Mouse (Mus musculus) left cerebral cortex, adult 8-10 months (tissue): ENCODE measurements around the gene Asic1. TPM values are rescaled to one million over a fixed set of nuclear protein-coding genes. Genes with fewer than 3 reads are reported as not detected.
A peak's percentile ranks its signal among the peaks of the same experiment; 100 is the strongest.
"Not testable (repeated sequence)": the region's sequence is repeated elsewhere in the genome, so short reads cannot be mapped to it uniquely, and the experiment has no call there.

Experiments used
- DNase-seq, 2 experiments: peaks; one replicate each; pipeline ENCODE4 v3.0.0; 2022; ENCODE audit warnings: low spot score in 2 of 2
- total RNA-seq, 4 experiments: library from RNA; stranded (reverse); gene quantifications; 2 replicates each; pipeline ENCODE4 v1.2.4; 2022

The Asic1 gene
- total RNA-seq, 4 experiments from 2014 or later, result 68.4 to 78.4 (median 74.8) TPM

DNA sequence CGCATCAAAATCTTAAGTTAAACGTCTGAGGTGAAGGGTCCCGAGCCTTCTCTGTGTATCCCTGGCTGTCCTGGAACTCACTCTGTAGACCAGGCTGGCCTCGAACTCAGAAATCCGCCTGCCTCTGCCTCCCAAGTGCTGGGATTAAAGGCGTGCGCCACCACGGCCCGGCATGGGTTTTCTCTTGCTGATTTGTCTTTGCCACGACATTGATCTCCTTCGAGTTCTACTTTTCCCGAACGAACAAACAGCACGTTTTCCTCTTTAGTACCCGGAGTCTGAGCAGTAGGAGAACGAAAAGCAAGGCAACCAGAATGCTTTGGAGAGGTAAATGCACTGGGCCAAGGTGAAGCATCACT, 31.5 kb downstream of the Asic1 start:
- not testable (repeated sequence) for DNase-seq

DNA sequence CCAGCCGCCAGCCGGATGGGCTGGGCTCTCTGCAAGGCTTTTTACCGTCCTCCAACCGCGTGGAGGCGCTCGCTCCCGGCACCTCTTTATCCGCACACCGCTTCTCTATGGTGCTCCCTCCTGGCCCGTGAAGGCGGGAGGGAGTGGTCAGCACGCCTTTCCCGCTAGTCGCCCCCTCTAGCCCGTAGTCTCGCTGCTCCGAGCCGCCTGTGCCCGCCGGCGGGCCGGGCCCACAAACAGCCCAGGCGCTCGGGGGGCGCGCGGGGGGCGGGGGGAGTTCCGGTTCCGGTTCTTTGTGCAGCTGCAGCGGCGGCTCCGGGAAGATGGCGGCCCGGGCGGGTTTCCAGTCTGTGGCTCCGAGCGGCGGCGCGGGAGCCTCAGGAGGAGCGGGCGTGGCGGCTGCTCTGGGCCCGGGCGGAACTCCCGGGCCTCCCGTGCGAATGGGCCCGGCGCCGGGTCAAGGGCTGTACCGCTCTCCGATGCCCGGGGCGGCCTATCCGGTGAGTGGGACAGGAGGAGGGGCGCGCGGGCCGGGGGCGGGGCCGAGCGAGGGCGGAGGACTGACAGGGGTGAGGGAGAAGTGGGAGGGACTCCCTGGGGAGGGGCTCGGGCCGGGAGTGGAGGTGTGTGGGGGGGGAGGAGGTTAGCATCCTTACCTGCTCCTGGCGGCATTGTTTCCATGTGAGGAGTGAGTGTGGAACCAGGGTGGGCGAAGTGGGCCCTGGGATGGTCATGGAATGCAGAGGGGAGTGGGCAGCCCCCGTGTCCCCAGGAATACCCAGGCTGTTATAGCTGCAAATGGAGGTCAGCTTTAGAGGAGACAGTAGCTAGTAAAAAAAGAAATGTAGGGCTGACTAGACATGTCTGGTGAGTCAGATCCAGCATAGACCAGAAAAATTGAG, 32.1 kb downstream of the Asic1 start, which contains the start of gene Smarcd1:
TSS of gene Smarcd1 (plus strand) at position 131 of the 902 bp plus-strand sequence.
- DNase-seq, result peak; percentile 91 to 95

DNA sequence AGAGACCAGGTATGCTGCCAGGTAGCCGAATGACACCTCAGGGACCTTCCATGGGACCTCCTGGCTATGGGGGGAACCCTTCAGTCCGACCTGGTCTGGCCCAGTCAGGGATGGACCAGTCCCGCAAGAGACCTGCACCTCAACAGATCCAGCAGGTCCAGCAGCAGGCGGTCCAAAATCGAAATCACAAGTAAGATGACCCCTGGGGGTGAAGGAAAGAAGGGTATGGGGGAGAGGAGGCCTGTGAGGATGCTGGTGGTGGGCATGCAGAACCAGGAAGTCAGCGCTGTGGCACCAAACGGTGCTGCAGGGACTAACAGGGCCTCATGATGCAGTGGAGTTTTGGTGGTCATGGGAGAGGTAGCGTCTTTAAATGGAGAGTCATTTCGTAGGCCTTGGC, 32.9 kb downstream of the Asic1 start:
- no peak for DNase-seq

DNA sequence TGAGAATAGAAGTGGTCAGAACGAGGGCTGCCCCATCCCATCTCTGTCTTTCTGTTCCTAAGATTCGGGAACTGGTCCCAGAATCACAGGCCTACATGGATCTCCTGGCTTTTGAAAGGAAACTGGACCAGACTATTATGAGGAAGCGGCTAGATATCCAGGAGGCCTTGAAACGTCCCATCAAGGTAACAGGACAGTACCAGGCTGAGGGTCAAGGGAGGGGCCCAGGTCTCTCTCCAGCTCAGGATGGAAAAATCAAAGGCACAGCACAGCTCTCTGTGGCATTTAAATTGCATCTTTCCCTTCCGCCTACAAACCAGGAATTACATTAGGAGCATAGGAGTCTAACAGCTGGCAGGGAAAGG, 33.5 kb downstream of the Asic1 start:
- no peak for DNase-seq

DNA sequence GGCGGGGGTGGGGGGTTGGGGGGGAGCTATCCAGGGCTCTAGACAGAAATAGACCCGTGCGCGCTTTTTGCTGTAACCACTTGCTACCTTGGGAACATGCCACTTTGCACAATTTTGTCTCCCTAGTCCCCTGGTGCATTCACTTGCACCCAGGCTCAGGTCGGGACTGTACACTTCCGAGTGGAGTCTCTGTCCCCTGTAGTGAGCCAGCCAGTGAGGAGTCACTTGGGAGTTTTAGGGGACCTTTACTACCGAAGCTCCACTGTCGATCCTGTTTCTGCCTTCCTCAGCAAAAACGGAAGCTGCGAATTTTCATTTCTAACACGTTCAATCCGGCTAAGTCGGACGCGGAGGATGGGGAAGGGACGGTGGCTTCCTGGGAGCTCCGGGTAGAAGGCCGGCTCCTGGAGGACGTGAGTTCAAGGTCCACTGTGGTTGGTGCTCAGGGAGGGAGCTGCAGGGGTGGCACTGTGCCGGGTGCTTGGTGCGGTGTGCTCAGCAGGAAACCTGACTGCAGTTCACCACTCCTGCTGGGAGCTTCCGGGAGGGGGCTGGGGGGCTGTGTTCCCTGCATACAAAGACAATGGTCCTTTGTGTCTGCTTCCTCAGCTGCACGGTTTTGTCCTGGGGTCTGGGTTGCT, 34.0 kb downstream of the Asic1 start:
- no peak for DNase-seq

DNA sequence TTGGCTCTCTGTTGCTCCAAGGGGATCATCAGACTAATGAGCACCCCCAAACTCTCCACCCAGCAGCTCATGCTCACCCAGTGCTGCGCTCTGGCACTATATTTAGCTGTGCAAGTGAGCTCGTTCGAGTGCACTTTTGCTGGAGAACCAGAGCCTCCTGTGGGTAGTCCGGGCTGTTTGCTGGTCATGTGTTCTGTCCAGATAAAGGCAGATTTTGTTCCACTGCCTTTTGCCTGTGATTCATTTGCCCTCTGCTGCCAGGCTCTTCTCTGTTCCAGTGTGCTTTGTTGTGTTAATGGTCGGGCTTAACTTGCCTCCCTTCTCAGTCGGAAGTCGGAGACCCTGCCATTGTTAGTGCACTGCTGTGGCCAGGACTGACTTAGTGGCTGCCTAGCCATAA, 34.7 kb downstream of the Asic1 start:
- DNase-seq, result no peak

DNA sequence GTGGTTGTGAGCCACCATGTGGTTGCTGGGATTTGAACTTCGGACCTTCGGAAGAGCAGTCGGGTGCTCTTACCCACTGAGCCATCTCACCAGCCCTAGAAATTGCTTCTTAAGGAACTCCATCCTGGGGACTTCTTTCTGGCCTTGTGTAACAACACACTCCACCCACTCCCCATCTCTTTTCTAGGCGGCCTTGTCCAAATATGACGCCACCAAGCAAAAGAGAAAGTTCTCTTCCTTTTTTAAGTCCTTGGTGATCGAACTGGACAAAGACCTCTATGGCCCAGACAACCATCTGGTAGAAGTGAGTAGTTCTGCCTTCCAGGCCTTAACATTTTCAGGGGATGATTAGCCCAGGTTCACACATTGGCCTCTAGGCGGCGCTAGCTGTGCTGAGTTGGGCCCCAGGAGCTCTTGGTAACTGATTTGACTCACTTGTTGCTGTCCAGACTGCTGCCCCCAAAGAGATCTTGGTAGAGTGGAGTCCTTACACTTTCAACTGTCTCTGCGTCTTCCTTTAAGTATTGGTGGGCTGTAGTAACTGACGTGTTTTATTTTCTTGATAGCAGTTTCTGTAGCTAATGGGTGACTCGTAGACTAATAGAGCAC, 35.4 kb downstream of the Asic1 start, which contains the start of gene Gm17349:
TSS of gene Gm17349 (minus strand) at position 51 of the 609 bp plus-strand sequence.
- no peak for DNase-seq

DNA sequence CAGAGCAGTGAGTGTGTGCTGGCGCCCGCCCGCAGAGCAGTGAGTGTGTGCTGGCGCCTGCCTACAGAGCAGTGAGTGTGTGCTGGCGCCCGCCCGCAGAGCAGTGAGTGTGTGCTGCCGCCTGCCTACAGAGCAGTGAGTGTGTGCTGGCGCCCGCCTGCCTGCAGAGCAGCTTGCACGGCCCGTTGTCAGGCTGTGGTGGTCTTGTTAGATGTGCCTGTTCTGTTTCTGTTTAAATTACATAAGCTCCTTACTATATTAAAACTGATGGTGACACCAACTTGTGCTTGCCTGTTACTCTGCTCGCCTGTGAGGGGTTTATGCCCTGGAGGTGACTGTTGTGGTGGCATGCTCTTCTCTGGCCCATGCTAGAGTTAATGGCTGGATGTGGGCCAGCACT, 38.0 kb downstream of the Asic1 start:
- no peak for DNase-seq

DNA sequence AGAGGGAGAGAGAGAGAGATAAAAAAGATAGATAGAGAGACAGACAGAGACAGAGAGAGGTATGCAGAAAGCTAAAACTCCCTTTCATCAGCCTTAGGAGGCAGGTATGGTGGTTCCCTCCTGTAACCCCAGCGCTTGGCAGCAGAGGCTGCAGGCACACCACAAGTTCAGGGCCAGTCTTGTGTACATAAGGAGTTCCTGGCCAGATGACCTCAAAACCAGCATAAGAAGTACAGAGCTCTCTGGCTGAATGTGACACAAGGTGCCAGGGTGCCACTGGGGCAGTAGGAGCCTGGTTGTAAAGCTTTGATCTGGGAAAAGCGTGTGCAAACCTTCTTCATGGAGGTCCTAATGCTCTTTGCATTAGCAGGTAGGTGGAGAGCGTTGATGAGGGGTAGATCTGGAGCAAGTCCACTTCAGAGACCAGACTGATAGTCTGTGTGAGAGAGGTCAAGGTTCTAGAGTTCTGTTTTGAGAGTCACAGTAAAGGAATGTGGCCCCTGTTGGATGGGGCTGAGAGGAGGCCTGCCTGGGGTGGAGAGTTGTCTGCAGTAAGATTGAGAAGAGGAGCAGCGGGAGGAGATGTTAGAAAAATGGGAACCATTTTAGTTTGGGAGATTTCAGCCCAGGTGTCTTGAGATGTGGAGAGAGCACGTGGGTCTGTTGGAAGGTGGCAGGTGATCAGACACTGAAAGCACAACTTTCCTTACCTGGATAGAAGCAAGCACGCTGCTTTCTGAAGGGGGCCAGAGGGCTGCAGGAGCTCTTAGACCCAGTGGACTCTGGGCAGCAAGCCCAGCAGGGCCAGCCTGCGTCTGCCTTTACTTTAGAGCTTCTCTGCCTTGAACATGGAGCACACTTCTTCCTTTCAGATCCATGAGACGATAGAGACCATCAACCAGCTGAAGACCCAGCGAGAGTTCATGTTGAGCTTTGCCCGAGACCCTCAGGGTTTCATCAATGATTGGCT, 40.3 kb downstream of the Asic1 start:
- DNase-seq, result no peak

DNA sequence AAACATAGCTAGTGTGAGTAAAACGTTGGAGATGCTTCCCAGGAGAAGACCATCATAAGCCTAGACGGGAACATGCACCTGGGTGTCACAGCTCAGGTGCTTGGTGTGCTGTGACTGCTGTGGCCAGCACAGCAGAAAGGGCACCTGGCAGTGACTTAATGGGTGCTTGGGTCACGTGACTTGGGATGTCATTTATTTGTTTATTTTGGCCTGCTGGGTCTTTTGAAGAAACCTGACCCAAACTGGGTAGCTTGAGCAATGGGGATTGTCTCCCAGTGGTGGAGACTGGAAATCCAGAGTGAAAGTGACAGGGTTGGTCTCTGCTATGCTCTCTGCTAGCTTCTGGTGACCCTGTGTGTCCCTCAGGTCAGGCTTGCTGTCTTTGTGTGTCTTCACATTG, 41.3 kb downstream of the Asic1 start:
- DNase-seq, result no peak

DNA sequence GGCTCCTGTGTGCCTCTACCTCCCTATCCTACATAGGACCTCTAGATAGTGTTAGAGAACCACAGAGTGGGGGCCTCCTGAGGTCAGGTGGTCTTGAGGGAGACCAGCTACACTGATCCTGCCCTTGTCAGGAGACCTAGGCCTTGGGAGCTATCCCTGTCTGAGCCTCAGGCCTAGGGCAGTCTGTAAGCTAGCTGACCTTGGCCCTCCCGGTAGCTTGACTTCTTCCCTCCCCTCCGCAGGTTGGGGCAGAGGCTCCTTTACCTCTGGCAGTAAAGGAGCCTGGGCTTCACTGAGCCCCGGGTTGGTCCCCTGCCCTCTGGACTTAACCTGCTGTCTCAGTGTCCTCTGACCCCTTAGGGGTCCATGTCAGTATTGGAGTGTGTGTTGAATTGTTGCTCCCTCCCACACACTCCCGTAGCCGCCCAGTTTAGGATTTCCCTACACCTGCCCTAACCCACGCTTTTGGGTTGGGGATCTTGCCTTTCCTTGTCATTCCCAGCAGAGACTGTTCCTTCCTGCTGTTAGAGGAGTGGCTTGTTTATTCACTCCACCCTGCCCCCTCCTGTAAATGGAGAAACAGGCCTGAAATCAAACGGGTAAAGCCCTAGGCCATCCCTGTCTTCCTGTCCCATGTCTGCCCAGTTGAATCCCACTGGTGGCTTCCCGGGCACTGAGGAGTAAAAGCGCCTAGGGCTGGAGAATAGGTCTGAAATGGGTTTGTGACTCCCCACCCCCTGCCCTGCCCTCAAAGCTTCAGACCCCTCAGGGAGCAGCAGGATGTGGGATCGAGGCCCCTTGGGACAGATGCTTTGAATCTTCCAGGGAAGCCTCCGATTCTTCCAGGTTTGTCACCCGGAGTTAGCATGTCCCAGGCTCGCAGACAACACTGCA, 42.7 kb downstream of the Asic1 start:
- DNase-seq, result no peak

DNA sequence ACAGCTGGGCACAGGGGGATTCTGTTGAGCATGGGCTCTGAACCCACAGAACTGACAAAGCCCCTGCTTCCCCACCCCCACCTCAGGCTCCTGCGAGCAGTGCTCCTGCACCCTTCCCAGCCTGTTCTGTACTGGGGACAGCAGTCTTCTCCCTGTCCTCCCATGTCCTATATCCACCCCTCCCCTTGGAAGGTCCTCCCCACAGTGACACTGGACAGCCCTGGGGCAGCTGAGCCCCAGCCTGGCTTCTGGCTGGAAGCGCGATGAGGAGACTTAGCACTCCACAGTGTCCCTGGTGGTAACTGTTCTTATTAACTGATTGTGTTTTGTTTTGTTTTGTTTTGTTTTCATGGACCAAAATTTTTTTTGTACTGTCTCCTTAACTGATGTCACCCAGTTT, 43.4 kb downstream of the Asic1 start:
- no peak for DNase-seq

DNA sequence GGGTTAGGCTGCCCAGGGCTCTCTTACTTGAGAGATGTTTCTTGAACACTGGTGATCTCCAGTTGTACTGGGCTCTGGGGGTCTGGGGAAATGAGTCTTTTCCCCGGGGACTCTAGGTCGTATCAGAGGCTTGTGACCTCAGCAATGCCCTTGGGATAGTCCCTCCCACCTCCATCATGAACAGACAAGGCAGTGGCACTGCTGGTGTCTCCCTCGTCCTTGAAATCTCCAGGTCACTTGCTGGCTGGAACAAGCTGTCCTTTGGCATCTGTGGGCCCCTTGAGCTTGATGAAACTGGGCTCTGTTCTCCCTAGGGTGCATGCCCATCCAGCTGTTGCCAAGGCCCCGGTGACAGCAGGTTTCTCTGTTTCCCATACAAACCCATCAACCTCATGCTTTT, 44.0 kb downstream of the Asic1 start:
- no peak for DNase-seq

DNA sequence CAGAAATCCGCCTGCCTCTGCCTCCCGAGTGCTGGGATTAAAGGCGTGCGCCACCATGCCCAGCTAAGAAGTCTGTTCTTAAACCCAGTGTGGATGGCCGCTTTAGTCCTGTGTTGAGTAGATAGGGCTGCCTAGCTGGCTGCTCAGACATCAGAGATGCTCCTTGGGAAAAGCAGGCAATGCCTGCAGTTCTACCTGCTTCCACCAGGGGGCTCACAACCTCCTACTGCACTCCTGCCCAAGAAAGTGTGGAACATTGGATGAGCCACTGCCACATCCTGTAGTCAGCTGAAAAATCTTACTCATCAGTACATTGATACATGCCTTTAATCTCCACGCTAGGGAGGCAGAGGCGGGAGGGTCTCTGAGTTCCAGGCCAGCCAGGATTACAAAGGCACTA, 44.7 kb downstream of the Asic1 start:
- peak; percentile 69 to 87 for DNase-seq

DNA sequence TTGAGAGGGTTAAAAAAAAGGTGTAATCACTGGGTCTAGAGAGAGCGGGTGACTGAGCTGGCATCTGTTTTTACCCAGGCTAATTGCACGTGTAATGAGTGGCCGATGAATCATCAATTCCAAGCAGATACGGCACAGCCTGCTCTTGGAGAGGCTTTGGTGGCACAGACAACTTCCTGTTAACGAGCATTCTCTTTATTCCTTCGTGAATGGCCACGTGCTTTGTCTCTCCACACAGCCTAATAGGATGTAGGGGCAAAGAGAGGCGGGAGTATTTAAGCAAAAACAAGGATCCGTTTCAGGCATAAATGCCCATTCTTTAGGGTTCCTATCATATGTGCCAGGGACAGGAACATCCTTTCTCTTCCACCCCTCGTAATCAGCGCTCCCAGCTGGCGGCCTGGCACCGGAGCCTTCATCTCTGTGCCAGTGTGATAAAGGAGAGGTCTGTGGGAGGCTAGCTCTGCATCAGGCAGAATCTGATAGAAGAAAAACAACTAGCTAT, 45.2 kb downstream of the Asic1 start:
- peak; percentile 57 to 75 for DNase-seq

DNA sequence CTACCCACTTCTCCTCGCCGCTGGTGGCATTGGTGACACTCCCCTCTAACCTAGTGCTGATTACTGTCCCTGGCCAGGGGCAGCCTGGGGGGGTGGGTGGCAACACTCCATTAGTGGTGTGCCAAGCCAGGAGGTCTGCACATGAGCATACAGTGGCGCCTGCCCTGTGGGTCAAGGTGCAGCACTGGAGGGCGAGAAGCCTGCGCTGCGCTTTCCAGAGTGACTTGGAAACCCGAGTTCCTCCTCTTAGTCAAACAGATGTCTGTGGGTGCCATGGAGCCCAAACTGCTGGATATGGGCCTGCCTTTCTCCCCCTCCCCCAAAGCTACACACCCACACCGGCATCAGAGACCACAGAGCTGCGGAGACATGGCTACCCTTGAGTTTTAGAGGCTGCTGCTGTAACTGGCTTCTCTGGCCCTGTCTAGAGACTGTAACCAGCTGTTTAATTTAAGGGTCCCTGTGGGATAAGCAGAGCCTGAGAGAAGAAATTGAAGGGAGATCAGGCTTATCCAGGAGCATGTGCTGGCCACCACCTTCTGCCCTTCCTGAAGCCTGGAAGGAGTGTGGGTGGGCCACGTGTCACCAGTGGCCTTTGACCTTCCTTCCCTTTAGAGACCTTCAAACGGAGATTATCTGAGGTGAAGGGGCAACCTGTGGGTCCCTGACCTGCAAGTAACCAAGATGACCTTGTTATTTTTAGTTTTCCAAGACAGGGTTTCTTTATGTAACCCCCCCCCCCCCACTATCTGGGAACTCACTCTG, 46.0 kb downstream of the Asic1 start:
- no peak for DNase-seq

DNA sequence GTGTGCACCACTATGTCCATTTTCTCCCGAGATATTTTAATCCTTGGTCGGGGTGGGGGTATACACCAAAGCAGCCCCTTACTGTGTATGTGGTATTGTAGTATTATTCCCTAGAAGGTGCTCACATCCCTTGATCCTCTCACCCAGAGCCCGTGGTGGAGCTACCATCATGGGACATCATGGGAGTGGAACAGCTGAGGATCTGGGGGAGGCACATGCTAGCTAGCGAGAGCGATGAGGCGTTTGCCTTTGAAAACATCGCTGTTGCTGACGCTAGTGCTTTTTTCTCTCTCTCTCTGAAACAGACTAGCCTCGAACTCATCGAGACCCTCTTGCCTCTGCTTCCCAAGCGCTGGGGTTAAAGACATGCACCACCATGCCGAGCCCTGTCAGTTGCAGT, 46.6 kb downstream of the Asic1 start:
- no peak for DNase-seq

DNA sequence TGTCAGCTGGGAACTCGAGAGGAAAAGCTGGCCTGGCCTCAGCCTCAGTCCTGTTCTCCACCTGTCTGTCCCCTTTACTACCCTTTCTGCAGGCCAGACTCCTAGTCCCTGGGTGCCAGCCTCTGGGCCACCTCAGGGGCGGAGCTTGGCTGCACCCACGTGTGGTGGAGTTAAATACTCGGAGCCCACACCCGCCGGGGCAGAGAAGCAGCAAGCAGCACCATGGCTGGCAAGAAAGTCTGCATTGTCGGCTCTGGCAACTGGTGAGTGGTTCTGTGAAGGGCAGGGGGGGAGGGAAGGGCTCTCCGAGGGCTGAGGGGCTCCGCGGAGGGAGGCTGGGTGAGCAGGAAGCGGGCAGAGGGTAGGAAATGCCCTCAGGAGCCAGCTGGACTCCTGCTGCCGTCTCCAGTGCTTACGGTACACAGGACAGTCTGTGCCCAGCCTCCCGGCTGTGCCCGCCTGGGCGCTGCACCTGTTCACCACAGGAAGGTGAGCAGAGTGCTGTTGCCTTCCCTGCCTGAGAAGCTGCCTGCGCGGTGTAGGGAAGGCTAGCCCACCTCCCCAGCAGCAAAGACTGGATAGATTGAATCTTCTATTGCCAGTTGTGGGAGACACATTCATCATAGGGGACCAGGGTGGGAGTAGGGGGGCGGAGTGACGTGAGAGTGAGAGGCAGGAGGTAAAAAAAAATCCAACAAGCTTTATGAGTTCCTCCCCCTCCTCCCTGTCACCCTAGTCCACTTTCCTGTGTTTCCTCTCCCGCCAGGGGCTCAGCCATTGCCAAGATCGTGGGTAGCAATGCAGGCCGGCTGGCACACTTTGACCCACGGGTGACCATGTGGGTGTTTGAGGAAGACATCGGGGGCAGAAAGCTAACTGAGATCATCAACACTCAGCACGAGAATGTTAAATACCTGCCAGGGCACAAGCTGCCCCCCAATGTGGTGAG, 47.5 kb downstream of the Asic1 start, which contains the start of gene Gpd1:
TSS of gene Gpd1 (plus strand) at position 130 of the 949 bp plus-strand sequence.
- peak; percentile 56 to 80 for DNase-seq
